Mouse (Mus musculus) mouse embryonic stem cell (cell line): ENCODE measurements around the gene Fscn1.

Experiments
- in situ Hi-C, 2 experiments: fragments of 300-500 bp; cut with MboI; formaldehyde crosslinking; loops; 1 replicate in 1 of 2; 3 replicates in 1 of 2; pipeline ENCODE4 v1.14.3; 2019 to 2020; ENCODE audit warnings: low sequenced_read_pairs in 2 of 2, low pct_unique_long_range_greater_than_20kb in 1 of 2, mixed read lengths in 1 of 2; ENCODE audit not compliant: unreplicated experiment in 1 of 2

Gene Fscn1

GRCm38 (mm10) chr5:142961881-142962443 lies 1.8 kb downstream of the Fscn1 start:
- in situ Hi-C loops, result no loop called here

- in situ Hi-C loops, result no loop called here
These were observed 2.4 kb downstream of the Fscn1 start for GRCm38 (mm10) chr5:142962444-142962961.

GRCm38 (mm10) chr5:142963003-142963704 lies 3.0 kb downstream of the Fscn1 start:
- in situ Hi-C loops, result no loop called here

- in situ Hi-C loops, result no loop called here
These were observed 3.8 kb downstream of the Fscn1 start for GRCm38 (mm10) chr5:142963705-142964494.

GRCm38 (mm10) chr5:142964650-142965049 lies 4.5 kb downstream of the Fscn1 start:
- in situ Hi-C loops, result no loop called here

- in situ Hi-C loops, result no loop called here
These were observed 8.3 kb downstream of the Fscn1 start for GRCm38 (mm10) chr5:142968411-142968810.

GRCm38 (mm10) chr5:142973971-142974370 lies 13.8 kb downstream of the Fscn1 start:
- in situ Hi-C loops, result no loop called here

- in situ Hi-C loops, result no loop called here
These were observed 14.5 kb downstream of the Fscn1 start for GRCm38 (mm10) chr5:142974598-142975121.

GRCm38 (mm10) chr5:142976516-142976915 lies 16.4 kb downstream of the Fscn1 start:
- in situ Hi-C loops, result no loop called here

- in situ Hi-C loops, result no loop called here
These were observed 22.1 kb downstream of the Fscn1 start for GRCm38 (mm10) chr5:142982046-142982801.

- in situ Hi-C loops, result no loop called here
These were observed 23.0 kb downstream of the Fscn1 start for GRCm38 (mm10) chr5:142983174-142983573.

GRCm38 (mm10) chr5:142984271-142984670 lies 24.1 kb downstream of the Fscn1 start:
- in situ Hi-C loops, result no loop called here

- in situ Hi-C loops, result loop anchor here in 1 of 2 experiments (5.0 kb wide), 1 partner anchor 41 kb away; no protein-coding TSS in a partner anchor
These were observed 28.4 kb downstream of the Fscn1 start for GRCm38 (mm10) chr5:142988520-142988919.

- in situ Hi-C loops, result loop anchor here in 1 of 2 experiments (5.0 kb wide), 1 partner anchor 42 kb away; no protein-coding TSS in a partner anchor
These were observed 29.0 kb downstream of the Fscn1 start for GRCm38 (mm10) chr5:142989167-142989566.

GRCm38 (mm10) chr5:142994746-142995145 lies 34.6 kb downstream of the Fscn1 start:
- in situ Hi-C loops, result no loop called here

- in situ Hi-C loops, result no loop called here
These were observed 37.4 kb downstream of the Fscn1 start for GRCm38 (mm10) chr5:142997526-142997925.

GRCm38 (mm10) chr5:142998171-142998570 lies 38.0 kb downstream of the Fscn1 start:
- in situ Hi-C loops, result no loop called here

- in situ Hi-C loops, result no loop called here
These were observed 39.9 kb downstream of the Fscn1 start for GRCm38 (mm10) chr5:143000091-143000490.
